Mouse (Mus musculus) C2C12 (cell line): ENCODE data around the gene Bahcc1. TPM values are rescaled to one million over a fixed set of nuclear protein-coding genes. Genes with fewer than 3 reads are reported as not detected.

Source experiments
- H3K27me3 ChIP-seq: one replicate; pipeline ENCODE4 v1.6.1; 2011; ENCODE audit not compliant: control insufficient read depth, insufficient read depth, insufficient read length
- H3K36me3 ChIP-seq: one replicate; pipeline ENCODE4 v1.6.1; 2011; ENCODE audit not compliant: control insufficient read depth, insufficient read depth
- H3K4me3 ChIP-seq: one replicate; pipeline ENCODE4 v1.5.1; 2011; ENCODE audit warnings: mild to moderate bottlenecking, control low read depth; ENCODE audit not compliant: poor library complexity, insufficient read depth, severe bottlenecking
- H3K79me2 ChIP-seq: one replicate; pipeline ENCODE4 v1.6.1; 2011; ENCODE audit not compliant: control insufficient read depth, insufficient read depth
- H3K79me3 ChIP-seq: one replicate; pipeline ENCODE4 v1.6.1; 2011; ENCODE audit warnings: low read depth, control low read depth
- H3ac ChIP-seq: one replicate; pipeline ENCODE3; 2011; ENCODE audit warnings: low read depth; ENCODE audit not compliant: control insufficient read depth, insufficient read length
- CEBPB ChIP-seq: IDR thresholded peaks from one replicate; pipeline ENCODE4 v1.6.1; 2011; ENCODE audit warnings: low read depth, mild to moderate bottlenecking, control low read depth, moderate library complexity
- CTCF ChIP-seq: IDR thresholded peaks from one replicate; pipeline ENCODE4 v1.5.1; 2011; ENCODE audit not compliant: control insufficient read depth, insufficient read depth, insufficient read length
- FOSL1 ChIP-seq: IDR thresholded peaks from one replicate; pipeline ENCODE4 v1.8.0; 2011; ENCODE audit warnings: mild to moderate bottlenecking, low read length; ENCODE audit not compliant: poor library complexity, insufficient read depth, severe bottlenecking
- MAX ChIP-seq: IDR thresholded peaks from one replicate; pipeline ENCODE4 v1.6.1; 2011; ENCODE audit warnings: mild to moderate bottlenecking, control low read depth
- MYOD1 ChIP-seq: IDR thresholded peaks from one replicate; pipeline ENCODE4 v1.6.1; 2011; ENCODE audit warnings: low read depth; ENCODE audit not compliant: control insufficient read depth, insufficient read length
- MYOG ChIP-seq: IDR thresholded peaks from one replicate; pipeline ENCODE4 v1.6.1; 2011; ENCODE audit not compliant: control insufficient read depth, insufficient read length; ENCODE audit errors: extremely low read depth
- USF1 ChIP-seq: IDR thresholded peaks from one replicate; pipeline ENCODE4 v1.6.1; 2011; ENCODE audit warnings: low read depth, mild to moderate bottlenecking, control low read depth, moderate library complexity
- polyA plus RNA-seq: library from polyadenylated mRNA; unstranded; fragments of >200 nt; fragmentation: generic; extraction: Trizol; gene quantifications from one replicate; pipeline ENCODE4 v1.2.1, GENCODE M21; 2012; ENCODE audit warnings: missing spikeins

The Bahcc1 gene
- polyA plus RNA-seq, 1 experiment: 10.8 TPM

- peak overlapping the region; percentile 49 for H3K4me3 ChIP-seq
- H3K79me3 ChIP-seq: no peaks in the 10 kb centered on the region
- peaks cover 12% of the 10 kb centered on the region for H3K79me2 ChIP-seq
- TF ChIP-seq USF1 (no peak), MYOD1 (peak; percentile 45)
- H3K36me3 ChIP-seq: no peaks in the 10 kb centered on the region
- H3K27me3 ChIP-seq: no peaks in the 10 kb centered on the region
- no peak overlapping the region for H3ac ChIP-seq
Observed at GRCm38 (mm10) chr11:120315416-120315761, 82.6 kb downstream of the Bahcc1 start.

- peak overlapping the region; percentile 66 for H3ac ChIP-seq
- H3K36me3 ChIP-seq: no peaks in the 10 kb centered on the region
- no peaks in the 10 kb centered on the region for H3K79me3 ChIP-seq
- peaks cover 12% of the 10 kb centered on the region for H3K79me2 ChIP-seq
- H3K27me3 ChIP-seq: no peaks in the 10 kb centered on the region
- peak overlapping the region; percentile 49 for H3K4me3 ChIP-seq
- TF ChIP-seq CTCF (no peak), MAX (peak; percentile 58), USF1 (no peak), MYOD1 (peak; percentile 22), FOSL1 (no peak)
Observed at GRCm38 (mm10) chr11:120315832-120316689, 83.3 kb downstream of the Bahcc1 start.

- Histone ChIP-seq H3K79me2 (peaks cover 12% of the 10 kb centered on the region), H3K79me3 (no peaks in the 10 kb centered on the region), H3K27me3 (no peaks in the 10 kb centered on the region), H3K4me3 (peak overlapping the region; percentile 49), H3K36me3 (no peaks in the 10 kb centered on the region), H3ac (peak overlapping the region; percentile 66)
- no peak for TF ChIP-seq CTCF
- no peak for TF ChIP-seq FOSL1
- no peak for TF ChIP-seq CEBPB
Observed at GRCm38 (mm10) chr11:120316690-120317254, 84.0 kb downstream of the Bahcc1 start.

GRCm38 (mm10) chr11:120317456-120317855 lies 84.7 kb downstream of the Bahcc1 start:
- Histone ChIP-seq H3K79me3 (no peaks in the 10 kb centered on the region), H3K27me3 (no peaks in the 10 kb centered on the region), H3K79me2 (peaks cover 12% of the 10 kb centered on the region), H3K4me3 (no peak overlapping the region), H3ac (no peak overlapping the region), H3K36me3 (no peaks in the 10 kb centered on the region)
- TF ChIP-seq USF1: no peak
- TF ChIP-seq FOSL1: no peak
- TF ChIP-seq CEBPB: no peak
- no peak for TF ChIP-seq MYOG
- TF ChIP-seq CTCF: no peak
- no peak for TF ChIP-seq MYOD1
- TF ChIP-seq MAX: no peak

- TF ChIP-seq MAX (no peak), MYOG (no peak), FOSL1 (no peak), USF1 (no peak), CTCF (no peak), CEBPB (no peak), MYOD1 (no peak)
- H3K79me2 ChIP-seq: peaks cover 12% of the 10 kb centered on the region
- no peak overlapping the region for H3ac ChIP-seq
- H3K79me3 ChIP-seq: no peaks in the 10 kb centered on the region
- no peaks in the 10 kb centered on the region for H3K36me3 ChIP-seq
- no peaks in the 10 kb centered on the region for H3K27me3 ChIP-seq
- no peak overlapping the region for H3K4me3 ChIP-seq
Observed at GRCm38 (mm10) chr11:120319310-120319709, 86.6 kb downstream of the Bahcc1 start.

- no peak for TF ChIP-seq CTCF
- no peak for TF ChIP-seq CEBPB
- H3K36me3 ChIP-seq: no peaks in the 10 kb centered on the region
- no peak overlapping the region for H3ac ChIP-seq
- no peaks in the 10 kb centered on the region for H3K79me3 ChIP-seq
- peaks cover 12% of the 10 kb centered on the region for H3K79me2 ChIP-seq
- H3K4me3 ChIP-seq: no peak overlapping the region
- H3K27me3 ChIP-seq: no peaks in the 10 kb centered on the region
Observed at GRCm38 (mm10) chr11:120320156-120320555, 87.4 kb downstream of the Bahcc1 start.
